Mouse (Mus musculus) layer of hippocampus, adult 9-11 months (tissue): ENCODE results near the gene Atp6ap1l.
"Not testable (repeated sequence)": the region's sequence is repeated elsewhere in the genome, so short reads cannot be mapped to it uniquely, and the experiment has no call there.

Experiments
- DNase-seq: peaks from one replicate; pipeline ENCODE4 v3.0.0; 2022

Gene Atp6ap1l

GRCm38 (mm10) chr13:90905176-90905575, at the start of gene Atp6ap1l:
Atp6ap1l (minus strand) TSS chr13:90905355.
- DNase-seq = no peak

DNA sequence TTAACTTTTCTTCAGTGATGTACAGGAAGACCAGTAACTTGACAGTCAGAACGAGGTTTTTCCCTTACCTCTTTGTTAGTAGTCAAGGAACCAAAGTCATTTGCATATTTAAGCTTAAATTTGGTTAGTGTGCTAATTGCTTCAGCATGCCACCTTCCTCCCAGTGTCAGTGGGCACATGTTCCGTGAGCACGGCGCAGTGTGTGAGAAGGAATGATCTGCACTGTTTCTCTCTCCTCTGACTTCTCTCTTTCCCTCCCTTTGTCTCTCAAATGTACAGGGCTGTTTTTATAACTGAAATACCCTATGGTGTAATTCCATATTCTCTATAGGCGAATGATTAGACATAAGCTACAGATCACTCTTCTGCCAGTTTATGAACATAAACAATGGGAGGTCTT, 34.4 kb upstream of the Atp6ap1l start:
- no peak for DNase-seq

DNA sequence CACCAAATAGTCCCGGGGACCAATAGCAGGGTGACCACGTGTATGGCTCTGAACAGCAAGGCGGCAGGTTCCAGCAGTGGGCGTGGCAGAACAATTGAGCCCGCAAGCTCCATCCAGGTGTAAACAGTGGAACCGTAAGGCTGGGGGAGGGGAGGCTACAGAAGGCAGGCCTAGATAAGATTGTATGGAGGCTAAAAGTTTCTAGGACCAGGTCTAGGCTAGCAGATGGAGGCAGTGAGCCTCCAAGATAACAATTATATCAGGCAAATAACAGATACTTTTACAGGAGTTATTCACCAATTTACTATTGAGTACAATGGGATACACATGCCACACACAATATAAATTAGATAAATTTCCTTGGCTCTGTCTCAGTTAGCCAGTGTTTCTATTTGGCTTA, 34.0 kb upstream of the Atp6ap1l start:
- DNase-seq = no peak

- no peak for DNase-seq
Measured at GRCm38 (mm10) chr13:90935852-90936251, 30.7 kb upstream of the Atp6ap1l start.

DNA sequence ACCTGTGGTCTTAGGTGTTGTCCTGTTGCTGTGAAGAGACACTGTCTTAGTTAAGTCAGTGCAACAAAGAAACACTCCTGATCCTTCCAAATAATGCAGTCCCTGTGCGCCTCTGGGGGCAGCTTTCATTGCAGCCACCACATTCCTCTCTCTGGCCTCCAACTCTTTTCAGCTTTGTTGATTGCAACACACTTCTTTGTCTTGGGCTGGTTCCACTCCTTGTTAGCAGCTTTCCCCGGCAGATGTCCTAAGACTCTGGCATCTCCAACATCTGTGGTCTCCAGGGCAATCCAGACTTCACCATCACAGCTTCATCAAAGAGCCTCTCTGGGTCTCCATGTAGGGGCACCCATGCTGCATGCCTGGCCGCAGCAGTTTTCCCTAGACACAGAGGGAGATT, 28.1 kb upstream of the Atp6ap1l start:
- DNase-seq = no peak

GRCm38 (mm10) chr13:90929847-90930246, 24.7 kb upstream of the Atp6ap1l start:
- DNase-seq = peak; percentile 78

GRCm38 (mm10) chr13:90928266-90928665, 23.1 kb upstream of the Atp6ap1l start:
- not testable (repeated sequence) for DNase-seq

GRCm38 (mm10) chr13:90926938-90927633, 21.9 kb upstream of the Atp6ap1l start:
- DNase-seq = no peak

DNA sequence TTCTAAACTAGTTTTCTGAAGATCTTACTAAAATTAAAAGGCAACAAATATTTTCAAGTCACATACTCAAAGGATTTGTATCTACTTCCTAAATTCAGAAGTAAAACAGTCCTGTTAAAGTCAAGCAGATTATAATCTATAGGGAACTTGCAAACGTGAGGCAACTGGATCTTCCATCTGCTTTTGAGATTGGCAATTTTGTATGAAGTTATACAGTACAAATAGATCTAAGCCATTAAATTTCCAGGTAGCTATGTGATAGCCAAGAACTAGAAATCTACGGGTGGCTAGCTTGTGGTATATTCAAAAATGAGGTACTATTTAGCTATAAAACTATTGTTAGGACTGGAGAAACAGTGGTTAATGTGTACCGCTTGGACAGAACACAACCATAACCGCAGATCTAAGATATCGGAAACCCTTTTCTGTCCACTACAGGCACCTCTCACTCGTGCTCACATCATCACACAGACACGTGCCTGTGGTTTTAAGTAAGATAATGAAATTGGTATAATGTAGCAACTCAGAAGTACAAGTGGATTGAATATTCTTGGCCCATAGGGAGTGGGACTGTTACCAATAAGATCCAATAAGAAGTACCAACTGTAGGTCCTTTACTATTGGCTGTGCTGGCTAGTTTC, 21.1 kb upstream of the Atp6ap1l start:
- no peak for DNase-seq

DNA sequence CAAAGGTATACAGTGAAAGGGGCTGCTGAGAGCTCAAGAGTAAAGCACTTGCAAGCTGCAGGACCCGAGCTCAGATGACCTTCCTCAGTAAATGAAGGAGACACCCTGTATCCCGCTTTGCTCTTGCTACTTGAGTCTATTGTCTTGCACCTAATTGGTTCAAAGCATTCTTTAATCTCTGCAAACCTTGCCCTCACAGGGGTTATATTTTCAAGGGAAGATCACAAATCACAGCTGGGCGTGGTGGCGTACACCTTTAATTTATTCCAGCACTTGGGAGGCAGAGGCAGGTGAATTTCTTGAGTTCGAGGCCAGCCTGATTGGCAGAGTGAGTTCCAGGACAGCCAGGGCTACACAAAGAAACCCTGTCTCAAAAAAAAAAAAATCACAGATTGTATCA, 20.0 kb upstream of the Atp6ap1l start:
- DNase-seq = no peak

GRCm38 (mm10) chr13:90924072-90924471, 18.9 kb upstream of the Atp6ap1l start:
- no peak for DNase-seq

DNA sequence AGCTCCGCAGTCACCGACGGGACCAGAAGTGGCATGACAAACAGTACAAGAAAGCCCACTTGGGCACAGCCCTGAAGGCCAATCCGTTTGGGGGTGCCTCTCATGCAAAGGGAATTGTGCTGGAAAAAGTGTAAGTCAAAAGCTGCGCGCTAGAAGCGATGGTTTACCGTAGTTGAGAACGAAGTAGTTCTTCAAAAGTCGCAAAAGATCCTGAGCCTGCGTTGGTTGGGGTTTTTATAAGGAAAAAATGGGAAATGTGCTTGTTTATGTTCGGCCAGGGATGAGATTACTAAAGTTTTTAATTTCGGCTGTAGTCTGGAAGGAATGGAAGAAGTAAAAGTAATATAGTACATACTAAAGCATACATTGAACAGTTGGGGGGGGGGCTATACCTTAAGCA, 18.5 kb upstream of the Atp6ap1l start:
- not testable (repeated sequence) for DNase-seq

DNA sequence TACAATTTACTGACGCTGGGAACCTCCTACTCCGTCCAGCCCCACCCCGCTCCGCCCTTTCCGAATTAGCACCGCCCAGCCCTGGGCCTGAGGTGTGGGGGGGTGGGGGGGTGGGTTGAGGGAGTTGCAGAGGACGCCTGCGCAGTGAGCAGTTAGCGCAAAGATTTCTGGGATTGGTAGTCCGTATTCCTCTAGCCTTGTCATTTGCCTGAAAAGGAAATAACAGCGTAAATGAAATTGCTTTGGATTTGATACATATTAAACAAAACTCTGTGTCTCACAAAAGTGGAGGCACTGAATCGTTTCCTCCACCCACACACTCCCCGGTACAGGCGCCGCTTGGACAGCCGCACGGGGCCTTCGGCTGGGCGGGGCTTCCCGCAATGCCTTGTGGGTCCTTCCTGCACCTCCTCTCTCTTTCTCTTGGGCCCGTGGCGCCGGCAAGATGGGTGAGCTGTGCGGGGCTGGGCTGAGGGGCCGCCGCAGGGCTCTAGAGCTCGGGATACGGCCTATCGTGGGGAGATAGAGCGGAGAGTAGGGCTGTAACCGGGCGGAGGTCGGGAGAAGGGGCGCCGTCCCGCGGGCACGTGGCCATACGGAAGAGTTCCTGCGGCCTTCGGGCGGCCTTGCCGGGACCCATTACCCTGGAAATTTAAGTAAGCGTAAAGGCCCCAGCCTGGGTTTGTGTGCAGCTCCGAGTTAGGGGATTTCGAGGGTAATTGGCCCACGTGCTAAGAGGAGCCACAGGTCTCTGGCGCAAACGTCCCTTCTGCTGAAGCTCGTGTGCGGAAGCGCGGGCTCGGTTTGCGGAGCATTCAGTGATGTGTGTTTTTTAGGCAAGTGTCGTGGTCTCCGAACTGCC, 17.8 kb upstream of the Atp6ap1l start, which contains the start of gene Rps23:
TSS of gene Rps23 (plus strand) at position 208 of the 862 bp plus-strand sequence.
- DNase-seq = peak; percentile 88

GRCm38 (mm10) chr13:90914721-90915120, 9.6 kb upstream of the Atp6ap1l start:
- no peak for DNase-seq

GRCm38 (mm10) chr13:90913675-90914192, 8.6 kb upstream of the Atp6ap1l start:
- no peak for DNase-seq

DNA sequence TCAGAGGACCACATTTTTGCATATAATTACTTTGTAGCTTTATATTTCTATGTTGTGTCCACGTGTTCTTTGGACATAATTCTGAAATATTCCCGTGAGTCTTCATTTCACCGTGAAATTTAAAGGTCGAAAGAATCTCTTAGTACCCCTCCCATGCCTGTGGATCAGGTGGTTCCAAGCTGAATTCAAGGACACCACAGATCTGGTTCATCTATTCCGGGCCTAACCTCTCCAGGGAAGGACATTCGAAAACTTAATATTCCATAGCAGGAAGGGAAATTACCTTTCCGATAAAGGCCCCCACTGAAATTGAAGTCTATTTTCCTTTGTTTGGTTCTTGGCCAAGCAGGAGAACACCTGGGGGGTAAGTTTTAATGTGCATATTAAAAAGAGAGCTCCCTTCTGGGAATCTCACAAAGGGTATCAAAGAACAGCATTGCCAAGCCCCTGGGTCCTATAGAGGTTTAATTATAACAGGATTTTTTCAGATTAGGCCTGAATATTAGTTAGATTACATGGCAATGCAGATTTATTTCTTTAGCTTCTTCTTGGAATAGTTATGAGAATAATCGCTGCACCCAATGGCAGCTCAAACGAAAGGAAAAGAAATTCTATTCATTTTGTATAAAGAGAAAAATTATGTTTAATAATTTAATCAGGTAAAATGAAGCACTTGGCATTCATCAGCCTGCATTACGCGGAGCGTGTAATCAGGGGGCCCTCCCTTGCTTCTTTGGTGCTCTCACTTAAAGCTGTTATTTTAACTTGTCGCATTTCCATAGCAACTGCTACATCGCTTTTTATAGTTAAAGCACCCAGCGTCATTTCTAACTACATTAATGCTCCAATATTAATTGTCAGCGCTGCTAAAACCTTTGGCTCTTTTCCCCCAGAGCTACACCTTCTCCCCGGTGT, 7.9 kb upstream of the Atp6ap1l start:
- no peak for DNase-seq

- DNase-seq = no peak
Measured at GRCm38 (mm10) chr13:90907376-90907775, 2.2 kb upstream of the Atp6ap1l start.

DNA sequence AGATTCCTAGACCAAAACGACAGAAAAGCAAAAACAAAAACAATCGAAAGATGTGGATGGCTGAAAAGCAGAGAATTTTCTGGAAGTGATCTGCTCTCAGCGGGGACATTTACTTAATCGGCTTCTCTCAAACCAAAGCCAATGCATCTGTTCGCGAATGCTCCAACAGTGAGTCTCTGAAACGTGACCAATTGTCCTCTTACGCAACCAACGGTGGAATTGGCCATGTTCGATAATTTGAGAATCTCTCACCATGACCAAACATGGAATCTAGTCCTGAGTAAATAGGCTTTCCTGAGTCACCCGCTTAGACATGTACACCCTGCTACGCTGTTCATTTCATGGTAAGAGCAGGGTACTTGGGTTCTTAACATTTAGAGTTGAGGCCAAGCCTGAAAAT, 8.3 kb downstream of the Atp6ap1l start:
- no peak for DNase-seq

DNA sequence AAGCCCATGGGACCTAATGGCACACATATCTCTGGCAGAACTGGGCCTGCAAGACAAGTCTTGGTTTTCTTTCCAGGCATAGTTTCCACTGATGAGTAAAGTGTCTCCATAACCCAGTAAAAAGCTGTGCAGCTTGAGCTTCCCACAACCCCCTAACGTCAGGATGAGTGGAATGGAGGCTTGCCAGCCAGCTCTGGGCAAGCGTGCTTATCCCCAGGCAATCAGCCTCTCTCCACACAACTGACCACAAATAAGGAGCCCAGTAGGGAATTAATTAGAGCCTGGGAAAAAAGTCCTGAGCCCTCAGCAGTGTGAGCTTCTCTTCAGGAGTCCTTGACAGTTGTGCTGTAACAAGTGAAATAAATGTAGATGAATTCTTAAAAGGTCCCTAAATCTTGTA, 9.1 kb downstream of the Atp6ap1l start:
- peak; percentile 31 for DNase-seq

DNA sequence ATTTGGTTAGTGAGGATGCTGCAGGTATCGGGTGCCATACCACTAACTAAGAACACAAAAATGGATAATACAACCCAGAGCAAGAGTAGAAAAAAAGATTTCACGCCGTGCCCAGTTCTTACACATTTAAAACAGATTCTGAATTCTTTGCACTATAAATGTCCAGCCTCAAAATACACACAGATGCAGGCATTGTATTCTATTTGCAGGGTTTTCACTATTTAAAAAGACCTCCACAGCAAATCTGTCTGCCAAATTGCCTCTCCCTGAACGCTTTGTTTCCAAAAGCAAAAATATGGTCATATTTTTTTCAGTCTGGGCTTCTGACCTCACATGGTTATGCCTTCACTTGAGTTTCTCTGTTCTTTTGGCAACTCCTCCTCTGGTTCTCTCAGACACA, 10.3 kb downstream of the Atp6ap1l start:
- no peak for DNase-seq

- no peak for DNase-seq
Measured at GRCm38 (mm10) chr13:90890111-90890510, 15.0 kb downstream of the Atp6ap1l start.

DNA sequence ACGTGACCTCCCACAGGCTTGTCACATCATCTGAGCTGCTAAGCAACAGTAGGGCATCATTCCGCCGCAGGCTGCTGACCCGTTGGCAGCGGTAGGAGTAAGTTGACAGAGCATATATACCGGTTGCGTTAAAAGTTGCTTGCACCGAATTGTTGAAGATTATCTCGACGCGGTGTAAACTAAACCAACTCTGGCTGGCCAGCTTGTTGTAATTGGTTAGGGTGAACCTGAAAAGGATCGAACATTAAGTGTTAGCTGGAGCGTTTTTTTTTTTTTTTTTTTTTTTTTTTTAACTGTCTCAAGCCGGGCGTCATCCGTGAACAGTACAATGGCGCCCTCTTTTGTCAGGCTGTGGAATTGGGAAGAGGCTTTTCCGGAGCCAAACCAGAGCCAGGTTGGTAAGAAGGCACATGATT, 18.6 kb downstream of the Atp6ap1l start:
- peak; percentile 40 for DNase-seq
